14 mouse cellular contexts compared by ENCODE assay signal in the genomic region with DNA sequence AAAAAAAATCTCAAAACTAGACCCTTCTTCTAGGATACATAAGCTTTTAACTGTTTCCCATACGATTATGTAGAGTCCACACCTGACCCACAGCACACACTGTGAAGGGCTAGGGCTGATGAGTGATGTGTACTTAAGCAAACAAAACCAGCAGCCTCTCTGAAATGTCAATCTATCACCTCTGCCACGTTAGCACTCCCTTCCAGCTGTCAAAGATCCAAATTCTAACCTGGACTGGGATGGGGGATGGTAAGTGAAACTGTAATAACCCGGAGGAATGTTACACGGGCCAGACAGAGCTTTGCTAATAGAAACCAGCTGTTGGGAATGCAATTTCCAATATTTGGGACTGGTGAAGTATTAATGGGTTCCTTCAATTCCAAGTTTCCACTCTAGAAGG.
DNase-seq lines count a peak whose midpoint lies in the region; ATAC-seq lines count a peak whose summit lies in the region.
"Had no signal": no experiment of that assay in that cellular context is flagged by ENCODE, and none has a peak within 500 bp of the region (broad histone marks: within the 10 kb centered on the region; RNA-seq: fewer than 3 reads in every experiment).

No protein-coding gene starts in this region.

- no peak overlapping the region for H3K4me2 ChIP-seq in heart, embryonic 15.5 days
- no peak overlapping the region for H3K4me2 ChIP-seq in neural tube, embryonic 15.5 days
- H3K4me2 ChIP-seq in liver, embryonic 11.5 days: no peak overlapping the region
- H3K4me2 ChIP-seq: limb, embryonic 15.5 days; midbrain, embryonic 11.5 days; neural tube, embryonic 13.5 days had no signal

- H3K4me3 ChIP-seq in heart, embryonic 15.5 days: no peak overlapping the region
- H3K4me3 ChIP-seq in heart, embryonic 10.5 days: no peak overlapping the region
- H3K4me3 ChIP-seq in neural tube, embryonic 15.5 days (replicated peaks): no peak overlapping the region
- H3K4me3 ChIP-seq in liver, embryonic 11.5 days (ENCODE audit: low read depth, low read length): no peak overlapping the region
- H3K4me3 ChIP-seq: limb, embryonic 15.5 days; neural tube, embryonic 13.5 days had no signal

- H3K9ac ChIP-seq in heart, embryonic 15.5 days: no peak overlapping the region
- no peak overlapping the region for H3K9ac ChIP-seq in neural tube, embryonic 15.5 days (replicated peaks)
- H3K9ac ChIP-seq in liver, embryonic 11.5 days (ENCODE audit: low read depth, low read length): no peak overlapping the region
- H3K9ac ChIP-seq: limb, embryonic 15.5 days; neural tube, embryonic 13.5 days had no signal

- no peaks in the 10 kb centered on the region for H3K9me3 ChIP-seq in heart, embryonic 15.5 days (replicated peaks)
- H3K9me3 ChIP-seq in heart, embryonic 10.5 days: no peaks in the 10 kb centered on the region
- no peaks in the 10 kb centered on the region for H3K9me3 ChIP-seq in neural tube, embryonic 15.5 days (replicated peaks)
- no peaks in the 10 kb centered on the region for H3K9me3 ChIP-seq in liver, embryonic 11.5 days (ENCODE audit: control insufficient read depth, low read length)
- H3K9me3 ChIP-seq: limb, embryonic 15.5 days; neural tube, embryonic 13.5 days had no signal

- no peaks in the 10 kb centered on the region for H3K27me3 ChIP-seq in heart, embryonic 15.5 days
- no peaks in the 10 kb centered on the region for H3K27me3 ChIP-seq in heart, embryonic 10.5 days (ENCODE audit: insufficient read depth, poor library complexity, severe bottlenecking)
- no peaks in the 10 kb centered on the region for H3K27me3 ChIP-seq in neural tube, embryonic 15.5 days (replicated peaks)
- H3K27me3 ChIP-seq in liver, embryonic 11.5 days (replicated peaks; ENCODE audit: control insufficient read depth, insufficient read depth, low read length): no peaks in the 10 kb centered on the region
- H3K27me3 ChIP-seq: limb, embryonic 15.5 days; neural tube, embryonic 13.5 days had no signal

- DNase-seq in heart, embryonic 10.5 days (ENCODE audit: low spot score): no peak
- peak; percentile 34 for DNase-seq in neural tube, embryonic 10.5 days (ENCODE audit: extremely low spot score, low spot score)
- DNase-seq in liver, embryonic 11.5 days (ENCODE audit: low spot score): no peak
- no peak for DNase-seq in ovary, postnatal 14 days (ENCODE audit: low spot score)
- DNase-seq in c-Kit-positive CD71-positive TER-119-positive erythroid progenitor cells, embryonic 14.5 days (ENCODE audit: low spot score): no peak
- no peak for DNase-seq in frontal cortex, adult 2 months (ENCODE audit: extremely low spot score in 1 of 2, low spot score in 1 of 2)
- DNase-seq: cerebellum, adult 9-10 months; thymus, postnatal 4 days had no signal

- H3K27ac ChIP-seq in heart, embryonic 15.5 days: no peak overlapping the region
- H3K27ac ChIP-seq in heart, embryonic 10.5 days: no peak overlapping the region
- H3K27ac ChIP-seq in neural tube, embryonic 15.5 days (replicated peaks): no peak overlapping the region
- H3K27ac ChIP-seq in liver, embryonic 11.5 days (ENCODE audit: low read depth, low read length): no peak overlapping the region
- H3K27ac ChIP-seq: limb, embryonic 15.5 days; neural tube, embryonic 13.5 days had no signal

- peak; percentile 77 for ATAC-seq in heart, embryonic 15.5 days (replicated peaks; ENCODE audit: insufficient number of reproducible peaks, insufficient read depth, low FRiP score, low read depth)
- no peak for ATAC-seq in neural tube, embryonic 15.5 days (ENCODE audit: low FRiP score)
- ATAC-seq in liver, embryonic 11.5 days (replicated peaks; ENCODE audit: low FRiP score): peak; percentile 58; the same call in 1 of the 2 replicates
- ATAC-seq: activated CD4-positive, CD25-positive, alpha-beta regulatory T cell, adult 4 months had no signal

- WGBS in heart, embryonic 15.5 days: 25% methylated on average over 4 of the region's 4 CpGs
- 26% methylated on average over 4 of the region's 4 CpGs for WGBS in heart, embryonic 10.5 days
- 66% methylated on average over 4 of the region's 4 CpGs for WGBS in neural tube, embryonic 15.5 days
- whole genome bisulfite sequencing in liver, embryonic 11.5 days: 57% methylated on average over 4 of the region's 4 CpGs

- H3K4me1 ChIP-seq in heart, embryonic 15.5 days (replicated peaks): peaks cover 25% of the 10 kb centered on the region
- peaks cover 54% of the 10 kb centered on the region for H3K4me1 ChIP-seq in heart, embryonic 10.5 days
- peaks cover 10% of the 10 kb centered on the region for H3K4me1 ChIP-seq in neural tube, embryonic 15.5 days
- peaks cover 1% of the 10 kb centered on the region; the same call in 1 of the 2 replicates for H3K4me1 ChIP-seq in liver, embryonic 11.5 days (replicated peaks; ENCODE audit: control insufficient read depth, insufficient read depth, low read length)

- H3K36me3 ChIP-seq in heart, embryonic 15.5 days: peaks cover 22% of the 10 kb centered on the region
- peaks cover 30% of the 10 kb centered on the region for H3K36me3 ChIP-seq in heart, embryonic 10.5 days
- peaks cover 18% of the 10 kb centered on the region for H3K36me3 ChIP-seq in neural tube, embryonic 15.5 days
- peaks cover 10% of the 10 kb centered on the region for H3K36me3 ChIP-seq in liver, embryonic 11.5 days (ENCODE audit: control insufficient read depth, insufficient read depth, low read length)
